Mouse (Mus musculus): ENCODE data around the gene Selplg.

DNA sequence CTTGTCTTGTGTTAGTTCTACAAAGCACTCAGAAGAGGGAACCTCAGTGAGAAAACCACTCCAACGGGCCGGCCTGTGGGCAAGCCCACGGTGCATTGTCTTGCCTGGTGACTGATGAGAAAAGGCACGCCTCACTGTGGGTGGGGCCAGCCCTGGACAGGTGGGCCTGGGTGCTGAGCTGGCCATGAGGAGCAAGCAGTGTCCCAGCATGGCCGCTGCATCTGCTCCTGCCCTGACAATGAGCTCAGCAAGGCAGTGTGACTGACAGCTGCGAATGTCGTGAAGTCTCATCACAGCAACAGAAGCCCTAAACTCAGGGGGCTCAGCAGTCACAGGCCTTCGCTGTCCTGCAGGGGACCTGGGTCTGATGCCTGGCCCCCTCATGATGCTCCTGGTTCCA lies 13.2 kb upstream of the Selplg start:
- TF ChIP-seq CTCF (IDR thresholded peaks at IDR 0.05; ENCODE audit: low read depth, low read length): no peak
- TF ChIP-seq TAL1 (conservative IDR thresholded peaks at IDR 0.05; ENCODE audit: low read depth, low read length): no peak
- no peak for TF ChIP-seq GATA1 (IDR thresholded peaks at IDR 0.05; ENCODE audit: borderline replicate concordance, low read length)

Data from G1E (cell line).